In the genomic region with DNA sequence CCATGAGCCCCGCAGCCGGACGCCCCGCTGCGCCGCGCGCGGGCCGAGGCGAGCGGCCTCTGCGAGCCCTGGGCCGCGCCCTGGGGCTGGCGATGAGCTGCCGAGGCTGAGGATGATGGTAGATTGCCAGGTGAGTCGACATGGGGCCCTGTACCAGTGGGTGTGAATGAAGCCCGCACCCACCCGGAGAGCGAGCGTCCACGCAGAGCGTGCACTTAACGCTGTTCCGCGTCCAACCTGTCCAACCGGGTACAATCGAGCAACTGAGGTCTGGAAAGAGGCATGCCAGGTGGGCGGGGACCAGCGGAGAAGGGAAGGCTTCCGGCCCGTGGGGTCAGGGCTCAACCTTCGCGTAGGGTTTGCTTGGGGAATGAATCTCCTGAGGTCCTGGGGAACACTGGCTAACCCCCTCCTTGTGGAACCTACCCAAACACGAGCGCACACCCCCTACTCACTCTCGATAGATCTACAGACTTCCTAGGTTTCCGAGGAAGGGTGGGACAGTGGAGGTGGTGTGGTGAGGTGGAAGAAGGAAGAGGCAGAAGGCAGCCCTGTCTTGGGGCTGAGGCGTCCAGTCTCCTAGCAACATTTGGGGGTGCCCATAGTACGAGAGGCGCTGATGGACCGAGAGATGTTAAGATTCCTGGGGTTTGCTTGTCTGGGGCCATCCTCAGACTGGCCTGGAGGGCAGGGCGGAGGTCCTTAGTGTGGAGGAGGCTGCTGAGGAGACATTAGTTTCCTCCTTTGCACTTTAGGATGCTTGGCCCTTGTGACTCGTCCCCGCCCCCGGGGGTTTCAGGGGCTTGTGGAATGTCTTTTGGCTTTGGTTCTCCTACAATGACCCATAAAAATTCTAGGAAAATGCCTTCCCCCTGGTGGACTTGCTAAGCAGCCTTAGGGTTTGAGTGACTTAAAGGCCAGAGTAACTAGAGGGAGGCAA, we compare ENCODE assay signal across 8 mouse cellular contexts. TPM values are rescaled to one million over a fixed set of nuclear protein-coding genes. Genes with fewer than 3 reads are reported as not detected.
DNase-seq lines count a peak whose midpoint lies in the region; ATAC-seq and TF ChIP-seq lines count a peak whose summit lies in the region.

No protein-coding gene starts in this region.

- 0 out of 2 replicates have a peak, but pooled peaks cover 2% of the 10 kb centered on the region for H3K36me3 ChIP-seq in embryonic facial prominence, embryonic 12.5 days
- H3K36me3 ChIP-seq in hindbrain, postnatal 0 days (ENCODE audit: insufficient read depth, low read length), result no peaks in the 10 kb centered on the region
- no peaks in the 10 kb centered on the region for H3K36me3 ChIP-seq in lung, embryonic 14.5 days (ENCODE audit: insufficient read depth)

- H3K27ac ChIP-seq in bone marrow macrophage, adult 2 months (ENCODE audit: insufficient read depth, low read depth, low read length), result no peak overlapping the region
- peak overlapping the region; percentile 54 for H3K27ac ChIP-seq in embryonic facial prominence, embryonic 12.5 days
- H3K27ac ChIP-seq in hindbrain, postnatal 0 days, result peak overlapping the region; percentile 91
- peak overlapping the region; percentile 72 for H3K27ac ChIP-seq in lung, embryonic 14.5 days (ENCODE audit: low read depth)
- H3K27ac ChIP-seq in olfactory bulb, adult 2 months (ENCODE audit: insufficient read depth, low read depth, low read length), result no peak overlapping the region

- ATAC-seq in embryonic facial prominence, embryonic 12.5 days (ENCODE audit: insufficient number of reproducible peaks, insufficient read depth, low FRiP score, low TSS enrichment), result 0 out of 2 replicates have a peak, but pooled peaks have one; percentile 19
- ATAC-seq in hindbrain, postnatal 0 days, result peak; percentile 40
- peak; percentile 48 for ATAC-seq in lung, embryonic 14.5 days (ENCODE audit: insufficient read depth)

- 0 out of 2 replicates have a peak, but pooled peaks have one; percentile 15 for TF ChIP-seq CTCF in bone marrow macrophage, adult 2 months (IDR thresholded peaks at IDR 0.05; ENCODE audit: low read depth, low read length)
- TF ChIP-seq CTCF in hindbrain, postnatal 0 days (IDR thresholded peaks at IDR 0.05; ENCODE audit: low read depth), result no peak
- TF ChIP-seq CTCF in lung, embryonic 14.5 days (IDR thresholded peaks at IDR 0.05; ENCODE audit: low read depth), result no peak
- TF ChIP-seq CTCF in olfactory bulb, adult 2 months (IDR thresholded peaks at IDR 0.05; ENCODE audit: insufficient read depth, low read depth, low read length), result no peak

- TF ChIP-seq POLR2A in bone marrow macrophage, adult 2 months (IDR thresholded peaks at IDR 0.05; ENCODE audit: borderline replicate concordance, low read depth, low read length), result no peak
- no peak for TF ChIP-seq POLR2A in olfactory bulb, adult 2 months (IDR thresholded peaks at IDR 0.05; ENCODE audit: insufficient read depth, low read depth, low read length)

- 9% methylated on average over 46 of the region's 47 CpGs for WGBS in embryonic facial prominence, embryonic 12.5 days
- WGBS in hindbrain, postnatal 0 days, result 3% methylated on average over 39 of the region's 47 CpGs
- WGBS in lung, embryonic 14.5 days, result 4% methylated on average over 42 of the region's 47 CpGs
- WGBS in olfactory bulb, adult 2 months, result 4% methylated on average over 47 of the region's 47 CpGs

- H3K4me3 ChIP-seq in bone marrow macrophage, adult 2 months (ENCODE audit: insufficient read depth, low read length), result peak overlapping the region; percentile 79
- peak overlapping the region; percentile 76 for H3K4me3 ChIP-seq in embryonic facial prominence, embryonic 12.5 days
- peak overlapping the region; percentile 79 for H3K4me3 ChIP-seq in hindbrain, postnatal 0 days (ENCODE audit: low read length)
- peak overlapping the region; percentile 70 for H3K4me3 ChIP-seq in lung, embryonic 14.5 days (ENCODE audit: low read depth, low read length)
- H3K4me3 ChIP-seq in olfactory bulb, adult 2 months (ENCODE audit: insufficient read depth, low read depth, low read length), result peak overlapping the region; percentile 82

- H3K4me1 ChIP-seq in bone marrow macrophage, adult 2 months (ENCODE audit: control insufficient read depth, insufficient read depth, low read length), result peaks cover 15% of the 10 kb centered on the region
- H3K4me1 ChIP-seq in embryonic facial prominence, embryonic 12.5 days, result peaks cover 17% of the 10 kb centered on the region
- peaks cover 34% of the 10 kb centered on the region for H3K4me1 ChIP-seq in hindbrain, postnatal 0 days (ENCODE audit: insufficient read depth, low read length)
- peaks cover 6% of the 10 kb centered on the region; the same call in 1 of the 2 replicates for H3K4me1 ChIP-seq in lung, embryonic 14.5 days (ENCODE audit: insufficient read depth)
- peaks cover 35% of the 10 kb centered on the region for H3K4me1 ChIP-seq in olfactory bulb, adult 2 months (ENCODE audit: control insufficient read depth, insufficient read depth, low read length)

- intact Hi-C loops in left cerebral cortex, postnatal 14 days (cut with DNase I), result loop anchor here (2.0 kb wide), 2 partner anchors 35 to 69 kb away; a partner anchor contains a TSS

- H3K4me2 ChIP-seq in embryonic facial prominence, embryonic 12.5 days (replicated peaks), result peak overlapping the region; percentile 90
- H3K4me2 ChIP-seq in hindbrain, postnatal 0 days (ENCODE audit: low read depth, low read length), result peak overlapping the region; percentile 91
- peak overlapping the region; percentile 98 for H3K4me2 ChIP-seq in lung, embryonic 14.5 days

- no peaks in the 10 kb centered on the region for H3K9me3 ChIP-seq in embryonic facial prominence, embryonic 12.5 days
- no peaks in the 10 kb centered on the region for H3K9me3 ChIP-seq in hindbrain, postnatal 0 days (ENCODE audit: low read length)
- no peaks in the 10 kb centered on the region for H3K9me3 ChIP-seq in lung, embryonic 14.5 days (ENCODE audit: low read depth, low read length)

- peak; percentile 27 to 36 for DNase-seq in left cerebral cortex, adult 8-10 months (ENCODE audit: low spot score in 2 of 2)
- no peak for DNase-seq in left cerebral cortex, postnatal 14 days (ENCODE audit: low spot score in 2 of 2)
- DNase-seq in hindbrain, postnatal 0 days (ENCODE audit: low spot score), result peak; percentile 44
- DNase-seq in lung, embryonic 14.5 days, result peak; percentile 51
- no peak for DNase-seq in frontal cortex, adult 2 months (ENCODE audit: extremely low spot score in 1 of 2, low spot score in 1 of 2)

- no peaks in the 10 kb centered on the region for H3K27me3 ChIP-seq in embryonic facial prominence, embryonic 12.5 days
- no peaks in the 10 kb centered on the region for H3K27me3 ChIP-seq in hindbrain, postnatal 0 days (ENCODE audit: insufficient read depth, low read length)
- no peaks in the 10 kb centered on the region for H3K27me3 ChIP-seq in lung, embryonic 14.5 days (ENCODE audit: insufficient read depth, low read length)

- peak overlapping the region; percentile 81 for H3K9ac ChIP-seq in embryonic facial prominence, embryonic 12.5 days
- peak overlapping the region; percentile 96 for H3K9ac ChIP-seq in hindbrain, postnatal 0 days (replicated peaks; ENCODE audit: low read length)
- H3K9ac ChIP-seq in lung, embryonic 14.5 days, result peak overlapping the region; percentile 77

RNA-seq across cellular contexts. Expression of a gene that starts 0.8 kb away (rescaled TPM):
- 100 to 1,000 TPM in 1 of 4 experiments, 10 to 100 TPM in 3; 89.1 to 103 (median 96.7) TPM for total RNA-seq in left cerebral cortex, adult 8-10 months (2022)
- 100 to 1,000 TPM; 119 TPM for total RNA-seq in left cerebral cortex, postnatal 14 days (2021)
- 30.6 and 37.0 TPM in 2 replicates for polyA plus RNA-seq in bone marrow macrophage, adult 2 months (2012; ENCODE audit: insufficient read depth, insufficient read length, missing spikeins)
- 64.1 and 66.1 TPM in 2 replicates for polyA plus RNA-seq in embryonic facial prominence, embryonic 12.5 days (2016; fragmentation: Nextera tagmentation; extraction: Ambion mirVana)
- total RNA-seq in hindbrain, postnatal 0 days (2014; rRNA removed), result 263 and 266 TPM in 2 replicates
- 74.6 and 76.8 TPM in 2 replicates for polyA plus RNA-seq in hindbrain, postnatal 0 days (2015; fragmentation: Nextera tagmentation; extraction: Ambion mirVana)
- polyA plus RNA-seq in lung, embryonic 14.5 days (2014; fragmentation: Nextera tagmentation; extraction: Ambion mirVana), result 34.3 and 34.7 TPM in 2 replicates
- polyA plus RNA-seq in olfactory bulb, adult 2 months (2012; ENCODE audit: insufficient read depth, insufficient read length, low replicate concordance, missing spikeins), result not detected in 2 replicates
- 90.9 and 92.7 TPM in 2 replicates for polyA plus RNA-seq in frontal cortex, adult 2 months (2012; rRNA removed)

RNA-seq across cellular contexts. Expression of a gene that starts 7.8 kb away (rescaled TPM):
- 1 to 10 TPM in 2 of 4 experiments, not detected in 2; 1.7 to 3.6 TPM for total RNA-seq in left cerebral cortex, adult 8-10 months (2022)
- 1 to 10 TPM; 1.1 to 1.5 TPM for total RNA-seq in left cerebral cortex, postnatal 14 days (2021)
- polyA plus RNA-seq in bone marrow macrophage, adult 2 months (2012; ENCODE audit: insufficient read depth, insufficient read length, missing spikeins), result 5.1 and 8.2 TPM in 2 replicates
- 0.87 TPM in 1 of 2 replicates, not detected in the other for polyA plus RNA-seq in embryonic facial prominence, embryonic 12.5 days (2016; fragmentation: Nextera tagmentation; extraction: Ambion mirVana)
- total RNA-seq in hindbrain, postnatal 0 days (2014; rRNA removed), result not detected in 2 replicates
- polyA plus RNA-seq in hindbrain, postnatal 0 days (2015; fragmentation: Nextera tagmentation; extraction: Ambion mirVana), result 4.0 and 4.8 TPM in 2 replicates
- polyA plus RNA-seq in lung, embryonic 14.5 days (2014; fragmentation: Nextera tagmentation; extraction: Ambion mirVana), result 1.2 and 2.4 TPM in 2 replicates
- polyA plus RNA-seq in olfactory bulb, adult 2 months (2012; ENCODE audit: insufficient read depth, insufficient read length, low replicate concordance, missing spikeins), result not detected in 2 replicates
- 0.54 TPM in 1 of 2 replicates, not detected in the other for polyA plus RNA-seq in frontal cortex, adult 2 months (2012; rRNA removed)

RNA-seq across cellular contexts. Expression of a gene that starts 17.0 kb away (rescaled TPM):
- 1 to 10 TPM; 2.9 to 4.4 (median 3.5) TPM for total RNA-seq in left cerebral cortex, adult 8-10 months (2022)
- 1 to 10 TPM; 1.6 to 2.5 TPM for total RNA-seq in left cerebral cortex, postnatal 14 days (2021)
- polyA plus RNA-seq in bone marrow macrophage, adult 2 months (2012; ENCODE audit: insufficient read depth, insufficient read length, missing spikeins), result 16.0 and 18.4 TPM in 2 replicates
- polyA plus RNA-seq in embryonic facial prominence, embryonic 12.5 days (2016; fragmentation: Nextera tagmentation; extraction: Ambion mirVana), result 0.36 TPM in 1 of 2 replicates, not detected in the other
- total RNA-seq in hindbrain, postnatal 0 days (2014; rRNA removed), result 3.7 and 8.2 TPM in 2 replicates
- 1.5 and 1.7 TPM in 2 replicates for polyA plus RNA-seq in hindbrain, postnatal 0 days (2015; fragmentation: Nextera tagmentation; extraction: Ambion mirVana)
- 0.41 and 0.76 TPM in 2 replicates for polyA plus RNA-seq in lung, embryonic 14.5 days (2014; fragmentation: Nextera tagmentation; extraction: Ambion mirVana)
- polyA plus RNA-seq in olfactory bulb, adult 2 months (2012; ENCODE audit: insufficient read depth, insufficient read length, low replicate concordance, missing spikeins), result not detected in 2 replicates
- 1.3 and 1.4 TPM in 2 replicates for polyA plus RNA-seq in frontal cortex, adult 2 months (2012; rRNA removed)

RNA-seq across cellular contexts. Expression of a gene that starts 45.8 kb away (rescaled TPM):
- total RNA-seq in left cerebral cortex, adult 8-10 months (2022), result 10 to 100 TPM; 37.5 to 40.1 (median 38.5) TPM
- total RNA-seq in left cerebral cortex, postnatal 14 days (2021), result 10 to 100 TPM; 39.1 to 42.8 TPM
- polyA plus RNA-seq in bone marrow macrophage, adult 2 months (2012; ENCODE audit: insufficient read depth, insufficient read length, missing spikeins), result 23.7 and 24.9 TPM in 2 replicates
- 57.5 and 61.8 TPM in 2 replicates for polyA plus RNA-seq in embryonic facial prominence, embryonic 12.5 days (2016; fragmentation: Nextera tagmentation; extraction: Ambion mirVana)
- 31.5 and 33.0 TPM in 2 replicates for total RNA-seq in hindbrain, postnatal 0 days (2014; rRNA removed)
- 39.2 and 42.6 TPM in 2 replicates for polyA plus RNA-seq in hindbrain, postnatal 0 days (2015; fragmentation: Nextera tagmentation; extraction: Ambion mirVana)
- polyA plus RNA-seq in lung, embryonic 14.5 days (2014; fragmentation: Nextera tagmentation; extraction: Ambion mirVana), result 58.5 and 59.9 TPM in 2 replicates
- polyA plus RNA-seq in olfactory bulb, adult 2 months (2012; ENCODE audit: insufficient read depth, insufficient read length, low replicate concordance, missing spikeins), result not detected in 2 replicates
- 34.7 and 37.4 TPM in 2 replicates for polyA plus RNA-seq in frontal cortex, adult 2 months (2012; rRNA removed)

RNA-seq across cellular contexts. Expression of a gene that starts 47.6 kb away (rescaled TPM):
- 1 to 10 TPM; 2.4 to 6.3 (median 3.1) TPM for total RNA-seq in left cerebral cortex, adult 8-10 months (2022)
- 1 to 10 TPM; 4.9 to 6.2 TPM for total RNA-seq in left cerebral cortex, postnatal 14 days (2021)
- not detected in 2 replicates for polyA plus RNA-seq in bone marrow macrophage, adult 2 months (2012; ENCODE audit: insufficient read depth, insufficient read length, missing spikeins)
- 0.69 and 1.2 TPM in 2 replicates for polyA plus RNA-seq in embryonic facial prominence, embryonic 12.5 days (2016; fragmentation: Nextera tagmentation; extraction: Ambion mirVana)
- total RNA-seq in hindbrain, postnatal 0 days (2014; rRNA removed), result 2.8 and 8.6 TPM in 2 replicates
- 6.1 and 7.1 TPM in 2 replicates for polyA plus RNA-seq in hindbrain, postnatal 0 days (2015; fragmentation: Nextera tagmentation; extraction: Ambion mirVana)
- polyA plus RNA-seq in lung, embryonic 14.5 days (2014; fragmentation: Nextera tagmentation; extraction: Ambion mirVana), result 1.3 TPM in 1 of 2 replicates, not detected in the other
- polyA plus RNA-seq in olfactory bulb, adult 2 months (2012; ENCODE audit: insufficient read depth, insufficient read length, low replicate concordance, missing spikeins), result not detected in 2 replicates
- 2.4 and 3.5 TPM in 2 replicates for polyA plus RNA-seq in frontal cortex, adult 2 months (2012; rRNA removed)

Comparison
In these comparisons a context has a peak if more than half of its experiments do, and no peak if none do; other contexts are left out.
1. DNase-seq: peak in left cerebral cortex, adult 8-10 months (2 of 2), hindbrain, postnatal 0 days (single experiment) and lung, embryonic 14.5 days (single experiment); none in left cerebral cortex, postnatal 14 days (0 of 2) and frontal cortex, adult 2 months (0 of 2).
2. H3K27ac ChIP-seq: peak in embryonic facial prominence, embryonic 12.5 days (single experiment), hindbrain, postnatal 0 days (single experiment) and lung, embryonic 14.5 days (single experiment); none in bone marrow macrophage, adult 2 months (single experiment) and olfactory bulb, adult 2 months (single experiment).
3. Peak in every context shown above with its lines, with median percentiles within 50 percentile points of each other: H3K4me3 ChIP-seq, ATAC-seq, H3K4me2 ChIP-seq and H3K9ac ChIP-seq.